Comparison of ENCODE assay signal across 18 mouse cellular contexts in genomic region chr11:107652137-107652536, GRCm38 (mm10).
"Had no signal": no experiment of that assay in that cellular context is flagged by ENCODE, and none has a peak within 500 bp of the region (broad histone marks: within the 10 kb centered on the region; RNA-seq: fewer than 3 reads in every experiment).

No protein-coding gene starts in this region.

- H3K4me2 ChIP-seq: limb, embryonic 13.5 days; liver, embryonic 11.5 days; liver, embryonic 15.5 days; lung, embryonic 15.5 days; midbrain, embryonic 13.5 days; neural tube, embryonic 12.5 days; stomach, embryonic 15.5 days had no signal

- ATAC-seq: inflammation-experienced regulatory T-cells, adult 6 months; midbrain, embryonic 13.5 days had no signal

- H3K9ac ChIP-seq: limb, embryonic 13.5 days; liver, embryonic 15.5 days; lung, embryonic 15.5 days; midbrain, embryonic 13.5 days; neural tube, embryonic 12.5 days; stomach, embryonic 15.5 days had no signal

- H3K9me3 ChIP-seq: limb, embryonic 13.5 days; liver, embryonic 15.5 days; lung, embryonic 15.5 days; megakaryocyte, embryonic 14.5 days; midbrain, embryonic 13.5 days; neural tube, embryonic 12.5 days; stomach, embryonic 15.5 days had no signal

- H3K27ac ChIP-seq: layer of hippocampus, adult 2 months; limb, embryonic 13.5 days; liver, embryonic 15.5 days; lung, embryonic 15.5 days; macrophage; midbrain, embryonic 13.5 days; neural tube, embryonic 12.5 days; stomach, embryonic 15.5 days had no signal

- H3K4me3 ChIP-seq: layer of hippocampus, adult 2 months; limb, embryonic 13.5 days; liver, embryonic 15.5 days; lung, embryonic 15.5 days; megakaryocyte, embryonic 14.5 days; midbrain, embryonic 13.5 days; neural tube, embryonic 12.5 days; stomach, embryonic 15.5 days had no signal

- H3K4me1 ChIP-seq: limb, embryonic 13.5 days; liver, embryonic 15.5 days; neural tube, embryonic 12.5 days had no signal

- H3K27me3 ChIP-seq: limb, embryonic 13.5 days; liver, embryonic 15.5 days; lung, embryonic 15.5 days; megakaryocyte, embryonic 14.5 days; midbrain, embryonic 13.5 days; neural tube, embryonic 12.5 days; stomach, embryonic 15.5 days had no signal

- DNase-seq: kidney, adult 9 months; kidney, postnatal 10 days; lung, postnatal 14 days; retina, postnatal 1 day; right cerebral cortex, postnatal 14 days; thymus, adult 2 months; thymus, postnatal 25 days had no signal
